Mouse (Mus musculus): ENCODE results near the gene Wdr38. TPM values are rescaled to one million over a fixed set of nuclear protein-coding genes. Genes with fewer than 3 reads are reported as not detected.

Gene Wdr38
- under 1 TPM in 1 of 2 experiments, not detected in 1; 0.53 TPM for total RNA-seq (2023)

GRCm38 (mm10) chr2:38997386-38998374 lies at the start of gene Wdr38:
TSS of gene Wdr38 (plus strand) at chr2:38997476.

GRCm38 (mm10) chr2:39004880-39005435 lies 7.7 kb downstream of the Wdr38 start, which contains the start of gene Arpc5l:
TSS of gene Arpc5l (plus strand) at chr2:39005348.

GRCm38 (mm10) chr2:39005574-39006079 lies 8.4 kb downstream of the Wdr38 start, which contains the start of gene Rpl35:
TSS of gene Rpl35 (minus strand) at chr2:39005624.

Other genes starting within 250 kb of the Wdr38 start
- 1 to 10 TPM; 4.5 to 7.7 TPM for gene Nr6a1, start 69.8 kb upstream of the Wdr38 start, total RNA-seq (2023)
- not detected for gene Olfml2a, start 65.5 kb upstream of the Wdr38 start, total RNA-seq (2023)
- 10 to 100 TPM; 53.7 to 72.9 TPM for gene Arpc5l, start 7.9 kb downstream of the Wdr38 start, total RNA-seq (2023)
- 1,000 to 10,000 TPM; 1,007 to 1,045 TPM for gene Rpl35, start 8.1 kb downstream of the Wdr38 start, total RNA-seq (2023)
- 10 to 100 TPM; 31.1 to 37.0 TPM for gene Golga1, start 68.1 kb downstream of the Wdr38 start, total RNA-seq (2023)
- 10 to 100 TPM; 29.6 to 32.2 TPM for gene Scai, start 193.3 kb downstream of the Wdr38 start, total RNA-seq (2023)
- gene Ppp6c, start 229.0 kb downstream of the Wdr38 start, total RNA-seq (2023): 10 to 100 TPM; 68.9 to 77.6 TPM